Mouse (Mus musculus) embryonic facial prominence, embryonic 10.5 days (tissue): ENCODE results near the gene Iqcb1. TPM values are rescaled to one million over a fixed set of nuclear protein-coding genes. Genes with fewer than 3 reads are reported as not detected.
A peak's percentile ranks its signal among the peaks of the same experiment; 100 is the strongest.

Source experiments
- DNase-seq: peaks from one replicate; pipeline ENCODE4 v3.0.0-alpha.2; 2017; ENCODE audit warnings: low spot score
- H3K27ac ChIP-seq: fragments of 300-500 bp; sonication (generic); replicated peaks from 2 replicates; pipeline ENCODE4 v1.5.1; 2016; ENCODE audit warnings: mild to moderate bottlenecking
- H3K27me3 ChIP-seq: fragments of 300-500 bp; sonication (generic); replicated peaks from 2 replicates; pipeline ENCODE4 v1.6.1; 2016; ENCODE audit warnings: low read depth, mild to moderate bottlenecking; ENCODE audit not compliant: poor library complexity, severe bottlenecking
- H3K36me3 ChIP-seq: fragments of 300-500 bp; sonication (generic); replicated peaks from 2 replicates; pipeline ENCODE4 v1.6.1; 2016; ENCODE audit warnings: mild to moderate bottlenecking, moderate library complexity
- H3K4me1 ChIP-seq: fragments of 300-500 bp; sonication (generic); 2 replicates; pipeline ENCODE4 v1.6.1; 2016
- H3K4me3 ChIP-seq: fragments of 300-500 bp; sonication (generic); 2 replicates; pipeline ENCODE4 v1.5.1; 2016; ENCODE audit warnings: mild to moderate bottlenecking, moderate library complexity
- H3K9me3 ChIP-seq: fragments of 300-500 bp; sonication (generic); 2 replicates; pipeline ENCODE4 v1.6.1; 2016; ENCODE audit warnings: mild to moderate bottlenecking
- WGBS: fragments of 180-500 bp; shearing (Covaris S2); methylation state at CpG from one replicate; pipeline ENCODE4 v1.1.7; 2016; 5-methylcytosine and 5-hydroxymethylcytosine counted together
- polyA plus RNA-seq: library from polyadenylated mRNA; unstranded; fragments of >200 nt; fragmentation: Nextera tagmentation; extraction: Ambion mirVana; gene quantifications from 2 replicates; pipeline ENCODE4 v1.2.1, GENCODE M21; 2016

The Iqcb1 gene
- polyA plus RNA-seq = 69.2 and 74.6 TPM in 2 replicates

DNA sequence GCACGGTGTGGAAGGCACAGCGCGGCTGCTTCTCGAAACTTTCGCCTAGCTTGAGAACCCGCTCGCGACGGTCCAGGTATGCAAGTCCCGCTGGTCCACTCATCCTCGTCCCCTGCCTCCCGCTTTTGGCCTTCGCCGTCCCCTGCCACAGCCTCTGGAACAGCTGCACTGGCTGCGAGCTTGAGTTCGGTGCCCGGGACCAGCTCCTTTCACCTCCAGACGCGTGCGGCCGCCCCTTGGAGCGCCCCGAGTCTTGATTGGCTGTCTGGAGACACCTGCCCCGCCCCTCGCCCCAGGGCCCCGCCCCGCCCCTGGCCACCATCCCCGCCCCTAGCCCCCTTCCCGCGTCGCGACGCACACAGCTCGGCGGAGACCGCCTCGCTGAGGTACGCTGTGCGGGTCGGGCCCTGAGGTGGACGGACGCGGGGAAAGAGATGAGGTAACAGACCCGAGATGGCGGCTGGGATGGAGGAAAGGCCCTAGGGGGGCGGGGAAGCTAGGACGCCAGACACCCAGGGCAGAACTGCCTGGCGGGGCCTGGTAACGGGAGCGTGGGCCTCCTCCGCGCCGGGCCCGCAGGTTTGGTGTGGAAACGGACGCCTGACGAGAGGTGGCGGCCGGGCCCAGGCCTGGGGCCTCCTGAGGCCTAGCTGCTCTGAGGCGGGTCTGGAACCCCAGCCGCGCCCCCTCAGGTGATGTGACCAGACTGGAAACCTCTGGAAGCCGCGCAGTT, at the start of gene Iqcb1:
Gene Iqcb1 (plus strand): TSS at position 332 of the 733 bp plus-strand sequence.
- H3K4me1 ChIP-seq = peaks cover 14% of the 10 kb centered on the region
- DNase-seq = peak; percentile 95
- H3K9me3 ChIP-seq = no peaks in the 10 kb centered on the region
- H3K27me3 ChIP-seq = peaks cover 18% of the 10 kb centered on the region
- H3K27ac ChIP-seq = peak within 1 kb of the TSS; percentile 97
- H3K36me3 ChIP-seq = peaks cover 22% of the 10 kb centered on the region
- WGBS = under 1% methylated on average over 64 of the region's 64 CpGs
- H3K4me3 ChIP-seq = peak within 1 kb of the TSS; percentile 90

GRCm38 (mm10) chr16:36784146-36784545, 44.0 kb upstream of the Iqcb1 start:
- no peaks in the 10 kb centered on the region for H3K27me3 ChIP-seq
- H3K36me3 ChIP-seq = no peaks in the 10 kb centered on the region
- H3K4me1 ChIP-seq = 0 out of 2 replicates have a peak, but pooled peaks cover 4% of the 10 kb centered on the region
- 95% methylated on average over 2 of the region's 2 CpGs for WGBS
- no peak for DNase-seq
- H3K27ac ChIP-seq = no peak overlapping the region
- H3K4me3 ChIP-seq = no peak overlapping the region
- no peaks in the 10 kb centered on the region for H3K9me3 ChIP-seq

GRCm38 (mm10) chr16:36784594-36785313, 43.4 kb upstream of the Iqcb1 start, which contains the start of gene Slc15a2:
Slc15a2 (minus strand) TSS chr16:36784962.
- Histone ChIP-seq H3K27ac (no peak within 1 kb of the TSS), H3K4me1 (0 out of 2 replicates have a peak, but pooled peaks cover 4% of the 10 kb centered on the region), H3K9me3 (no peaks in the 10 kb centered on the region), H3K27me3 (no peaks in the 10 kb centered on the region), H3K4me3 (no peak within 1 kb of the TSS), H3K36me3 (no peaks in the 10 kb centered on the region)
- 70% methylated on average over 10 of the region's 10 CpGs for WGBS
- DNase-seq = no peak

- H3K4me3 ChIP-seq = no peak overlapping the region
Observed at GRCm38 (mm10) chr16:36786466-36786865, 41.7 kb upstream of the Iqcb1 start.

DNA sequence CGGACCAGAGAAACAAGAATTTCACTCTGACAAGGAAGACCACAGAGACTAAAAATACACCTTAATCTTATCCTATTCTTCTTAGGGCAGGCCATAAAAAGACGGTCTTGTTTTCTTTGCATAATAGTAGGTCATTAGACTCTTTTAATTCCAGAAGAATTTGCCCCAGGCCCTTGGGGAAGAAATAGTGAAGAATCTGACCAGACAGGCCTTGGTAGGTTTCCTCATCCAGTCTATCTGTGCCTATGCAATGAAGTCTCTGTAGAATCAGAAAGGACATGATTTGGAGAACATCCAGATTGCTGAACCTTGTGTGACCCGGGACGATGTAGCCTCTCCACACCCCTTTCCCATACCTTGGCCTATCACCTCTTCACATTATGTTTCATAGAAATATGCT, 38.0 kb upstream of the Iqcb1 start:
- H3K27me3 ChIP-seq = no peaks in the 10 kb centered on the region
- H3K36me3 ChIP-seq = no peaks in the 10 kb centered on the region
- H3K9me3 ChIP-seq = no peaks in the 10 kb centered on the region
- no peak overlapping the region for H3K27ac ChIP-seq
- no peak overlapping the region for H3K4me3 ChIP-seq
- no peak for DNase-seq
- no peaks in the 10 kb centered on the region for H3K4me1 ChIP-seq
- WGBS = 80% methylated on average over 4 of the region's 4 CpGs

More at GRCm38 (mm10) chr16:36786466-36786865, 41.7 kb upstream of the Iqcb1 start:
- no peaks in the 10 kb centered on the region for H3K9me3 ChIP-seq
- no peak for DNase-seq
- 0 out of 2 replicates have a peak, but pooled peaks cover 4% of the 10 kb centered on the region for H3K4me1 ChIP-seq
- no peaks in the 10 kb centered on the region for H3K27me3 ChIP-seq
- 94% methylated on average over 7 of the region's 7 CpGs for WGBS
- H3K27ac ChIP-seq = no peak overlapping the region
- H3K36me3 ChIP-seq = no peaks in the 10 kb centered on the region

DNA sequence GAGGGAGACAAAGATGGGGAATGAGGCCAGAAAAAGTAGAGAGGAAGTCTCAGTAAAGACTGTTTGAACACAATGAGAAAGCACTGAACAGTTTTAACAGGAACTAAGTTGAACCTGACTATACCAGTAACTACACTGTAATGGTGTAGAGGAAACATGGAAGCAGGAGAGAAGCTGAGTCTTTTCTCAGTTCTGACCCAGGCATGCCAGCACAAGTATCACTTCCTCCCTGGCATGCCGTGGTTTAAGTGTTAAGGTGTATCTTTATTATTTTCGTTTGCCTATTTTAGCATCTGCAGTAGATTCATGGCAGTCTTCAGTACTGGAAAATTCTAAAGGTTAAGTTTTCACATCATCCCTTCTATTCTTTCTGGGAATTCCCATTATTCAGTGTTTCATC, 33.2 kb upstream of the Iqcb1 start:
- WGBS = 85% methylated on average over 2 of the region's 2 CpGs
- Histone ChIP-seq H3K27ac (no peak overlapping the region), H3K4me1 (no peaks in the 10 kb centered on the region), H3K27me3 (no peaks in the 10 kb centered on the region), H3K9me3 (no peaks in the 10 kb centered on the region), H3K36me3 (no peaks in the 10 kb centered on the region), H3K4me3 (no peak overlapping the region)
- DNase-seq = no peak

GRCm38 (mm10) chr16:36798334-36798733, 29.9 kb upstream of the Iqcb1 start:
- DNase-seq = no peak
- Histone ChIP-seq H3K36me3 (no peaks in the 10 kb centered on the region), H3K9me3 (0 out of 2 replicates have a peak, but pooled peaks cover 2% of the 10 kb centered on the region), H3K27me3 (no peaks in the 10 kb centered on the region), H3K4me3 (no peak overlapping the region), H3K27ac (no peak overlapping the region), H3K4me1 (no peaks in the 10 kb centered on the region)
- 81% methylated on average over 2 of the region's 2 CpGs for WGBS

DNA sequence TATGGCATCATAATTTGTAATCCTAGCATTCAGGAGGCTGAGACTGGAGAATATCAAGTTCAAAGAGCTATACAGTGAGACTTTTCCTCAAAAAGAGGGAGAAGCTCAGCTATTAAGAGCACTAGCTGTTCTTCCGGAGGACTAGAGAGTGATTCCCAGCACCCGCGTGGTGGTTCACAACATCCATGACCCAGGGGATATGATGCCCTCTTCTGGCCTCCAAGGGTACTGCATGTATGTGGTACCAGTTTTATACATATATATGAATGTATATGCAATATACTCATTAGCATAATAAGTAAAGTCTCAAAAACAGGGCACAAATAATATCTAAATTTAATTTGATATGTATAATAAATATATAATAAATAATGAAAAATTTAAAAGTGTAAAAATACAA, 25.8 kb upstream of the Iqcb1 start:
- no peak for DNase-seq
- H3K9me3 ChIP-seq = 0 out of 2 replicates have a peak, but pooled peaks cover 2% of the 10 kb centered on the region
- H3K27ac ChIP-seq = no peak overlapping the region
- H3K27me3 ChIP-seq = no peaks in the 10 kb centered on the region
- 89% methylated on average over 3 of the region's 3 CpGs for WGBS
- no peak overlapping the region for H3K4me3 ChIP-seq
- no peaks in the 10 kb centered on the region for H3K36me3 ChIP-seq
- no peaks in the 10 kb centered on the region for H3K4me1 ChIP-seq

- 90% methylated on average over 3 of the region's 3 CpGs for WGBS
- no peak for DNase-seq
- Histone ChIP-seq H3K36me3 (no peaks in the 10 kb centered on the region), H3K4me3 (no peak overlapping the region), H3K27ac (no peak overlapping the region), H3K4me1 (no peaks in the 10 kb centered on the region), H3K9me3 (no peaks in the 10 kb centered on the region), H3K27me3 (no peaks in the 10 kb centered on the region)
Observed at GRCm38 (mm10) chr16:36808616-36809015, 19.6 kb upstream of the Iqcb1 start.

GRCm38 (mm10) chr16:36813680-36814079, 14.5 kb upstream of the Iqcb1 start:
- H3K27ac ChIP-seq = no peak overlapping the region
- H3K27me3 ChIP-seq = no peaks in the 10 kb centered on the region
- H3K9me3 ChIP-seq = no peaks in the 10 kb centered on the region
- H3K4me1 ChIP-seq = no peaks in the 10 kb centered on the region
- no peak for DNase-seq
- H3K36me3 ChIP-seq = no peaks in the 10 kb centered on the region
- no peak overlapping the region for H3K4me3 ChIP-seq
- 67% methylated on average over 3 of the region's 3 CpGs for WGBS

DNA sequence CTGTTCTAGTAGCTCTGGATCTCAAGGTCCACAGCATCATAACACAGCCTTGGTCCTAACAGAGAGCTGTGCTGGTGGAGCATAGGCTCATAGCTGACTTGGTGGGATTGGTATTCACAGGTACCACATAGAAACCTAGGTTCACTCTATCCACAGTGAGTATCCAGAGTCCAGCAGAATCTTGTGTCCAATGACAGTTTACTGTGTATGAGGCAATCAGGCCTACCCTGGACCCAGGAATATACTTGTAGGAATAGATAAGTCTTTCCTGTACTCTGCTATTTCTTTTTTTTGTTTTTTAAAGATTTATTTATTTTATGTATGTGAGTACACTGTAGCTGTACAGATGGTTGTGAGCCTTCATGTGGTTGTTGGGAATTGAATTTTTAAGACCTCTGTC, 11.3 kb upstream of the Iqcb1 start:
- H3K27ac ChIP-seq = no peak overlapping the region
- no peaks in the 10 kb centered on the region for H3K9me3 ChIP-seq
- no peaks in the 10 kb centered on the region for H3K27me3 ChIP-seq
- peaks cover 12% of the 10 kb centered on the region for H3K4me1 ChIP-seq
- no peak overlapping the region for H3K4me3 ChIP-seq
- no peak for DNase-seq
- H3K36me3 ChIP-seq = no peaks in the 10 kb centered on the region

- Histone ChIP-seq H3K27me3 (no peaks in the 10 kb centered on the region), H3K4me3 (no peak overlapping the region)
- WGBS = 18% methylated on average over 7 of the region's 7 CpGs
Observed at GRCm38 (mm10) chr16:36817321-36817926, 10.8 kb upstream of the Iqcb1 start.

More at GRCm38 (mm10) chr16:36817321-36817926, 10.8 kb upstream of the Iqcb1 start:
- H3K9me3 ChIP-seq = no peaks in the 10 kb centered on the region
- H3K36me3 ChIP-seq = no peaks in the 10 kb centered on the region
- peak; percentile 74 for DNase-seq
- H3K4me1 ChIP-seq = peaks cover 13% of the 10 kb centered on the region
- no peak overlapping the region for H3K27ac ChIP-seq
